Mouse (Mus musculus): ENCODE measurements around the gene Adipor2. TPM values are rescaled to one million over a fixed set of nuclear protein-coding genes. Genes with fewer than 3 reads are reported as not detected.
"Not testable (repeated sequence)": the region's sequence is repeated elsewhere in the genome, so short reads cannot be mapped to it uniquely, and the experiment has no call there.

Adipor2 gene
- total RNA-seq (2014; fragmentation: Nextera tagmentation) (34.1 and 37.1 TPM in 2 replicates), total RNA-seq (2017) (65.9 and 73.1 TPM in 2 replicates)

DNA sequence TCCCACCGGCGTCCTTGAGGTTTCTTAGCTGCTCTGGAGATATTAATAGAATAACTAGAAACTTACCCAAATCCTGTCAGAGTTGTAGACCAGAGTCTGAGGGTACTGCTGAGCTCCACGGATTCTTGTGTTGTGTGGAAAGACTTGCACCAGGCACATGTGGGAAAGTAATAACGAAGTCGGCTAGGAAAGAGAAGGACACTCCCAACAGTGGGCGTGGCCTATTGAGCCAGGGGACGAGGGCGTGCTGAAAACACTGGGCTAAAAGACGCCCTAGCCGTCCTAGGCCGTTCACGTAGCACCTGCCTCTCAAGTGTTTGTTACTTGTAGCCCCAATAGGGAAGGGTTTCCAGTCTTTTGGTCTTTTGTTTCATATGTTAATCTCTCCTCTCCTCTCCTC lies at the start of gene Adipor2:
Adipor2 (minus strand) TSS at position 351 of the 400 bp plus-strand sequence.
- peak; percentile 95 for ATAC-seq (replicated peaks; ENCODE audit: low FRiP score, low TSS enrichment, poor library complexity, severe bottlenecking)

DNA sequence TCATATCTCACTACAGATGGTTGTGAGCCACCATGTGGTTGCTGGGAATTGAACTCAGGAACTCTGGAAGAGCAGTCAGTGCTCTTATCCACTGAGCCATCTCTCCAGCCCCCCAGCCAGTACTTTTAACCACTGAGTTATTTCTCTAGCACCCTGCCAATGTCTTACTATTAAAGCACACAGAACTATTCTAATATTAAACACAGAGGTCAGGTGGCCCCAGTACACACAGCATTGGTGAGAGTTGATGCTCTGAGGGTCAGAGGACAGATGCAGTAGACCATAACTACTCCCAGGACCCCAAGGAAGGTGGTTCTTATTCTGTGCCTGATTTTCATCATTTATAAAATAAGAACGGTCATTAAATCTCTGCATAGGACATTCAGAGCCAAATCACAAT lies 48.7 kb upstream of the Adipor2 start:
- no peak for ATAC-seq (replicated peaks; ENCODE audit: low FRiP score, low TSS enrichment, poor library complexity, severe bottlenecking)

DNA sequence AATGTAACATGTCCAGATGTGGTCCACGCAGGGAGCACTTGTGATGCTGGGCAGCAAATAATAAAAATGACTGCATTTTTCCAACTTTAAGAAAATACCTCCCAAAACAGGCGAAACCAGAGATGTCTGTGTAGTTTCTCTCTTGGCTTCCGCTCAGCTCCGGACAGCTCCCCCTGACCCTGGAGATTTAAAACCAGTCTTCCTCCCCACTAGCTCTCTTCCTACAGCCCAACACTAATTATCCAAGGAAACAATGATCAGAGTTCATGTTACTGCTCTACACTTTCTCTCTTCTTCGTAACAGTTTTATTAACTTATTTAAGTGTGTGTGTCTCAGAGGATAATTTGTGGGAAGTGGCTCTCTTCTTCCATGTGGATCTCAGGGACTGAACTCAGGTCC lies 42.9 kb upstream of the Adipor2 start:
- no peak for ATAC-seq (replicated peaks; ENCODE audit: low FRiP score, low TSS enrichment, poor library complexity, severe bottlenecking)

DNA sequence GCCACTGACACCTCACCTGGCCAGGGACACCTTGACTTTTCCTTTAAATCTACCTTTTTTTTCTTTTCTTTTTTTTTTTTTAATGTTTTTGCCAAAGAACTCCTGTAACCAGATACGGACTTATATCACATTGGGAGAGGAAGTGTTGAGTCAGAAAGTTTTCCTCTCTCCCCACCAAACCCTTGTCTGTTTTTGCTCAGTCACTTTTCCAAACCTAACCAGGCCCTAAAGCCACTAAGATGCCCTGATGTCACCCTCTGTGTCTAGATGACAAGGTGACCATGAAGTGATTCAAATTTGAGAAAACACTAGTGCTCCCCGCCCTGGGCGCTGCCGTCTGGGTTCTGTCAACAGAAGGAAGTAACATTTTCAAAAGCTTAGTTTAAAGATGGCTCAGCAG lies 41.5 kb upstream of the Adipor2 start:
- ATAC-seq (replicated peaks; ENCODE audit: low FRiP score, low TSS enrichment, poor library complexity, severe bottlenecking) = no peak

DNA sequence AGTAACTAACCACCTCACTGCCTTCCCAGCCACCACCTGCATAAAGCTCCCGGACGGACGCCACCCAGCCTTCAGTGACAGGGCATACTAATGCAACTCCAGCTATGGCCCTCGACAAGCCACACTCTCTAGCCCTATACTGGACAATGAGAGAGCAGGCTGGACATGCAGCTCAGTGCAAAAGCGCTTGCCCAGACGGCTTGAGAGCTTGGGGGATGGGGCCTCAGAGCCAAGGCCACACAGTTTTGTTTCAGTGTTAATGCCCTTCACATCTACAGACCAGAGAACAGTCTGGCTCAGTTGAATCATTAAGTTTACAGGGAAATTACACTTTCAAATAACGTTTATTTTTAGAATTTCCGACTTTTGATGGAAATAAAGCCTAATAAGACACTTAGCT lies 40.7 kb upstream of the Adipor2 start:
- ATAC-seq (replicated peaks; ENCODE audit: low FRiP score, low TSS enrichment, poor library complexity, severe bottlenecking) = no peak

DNA sequence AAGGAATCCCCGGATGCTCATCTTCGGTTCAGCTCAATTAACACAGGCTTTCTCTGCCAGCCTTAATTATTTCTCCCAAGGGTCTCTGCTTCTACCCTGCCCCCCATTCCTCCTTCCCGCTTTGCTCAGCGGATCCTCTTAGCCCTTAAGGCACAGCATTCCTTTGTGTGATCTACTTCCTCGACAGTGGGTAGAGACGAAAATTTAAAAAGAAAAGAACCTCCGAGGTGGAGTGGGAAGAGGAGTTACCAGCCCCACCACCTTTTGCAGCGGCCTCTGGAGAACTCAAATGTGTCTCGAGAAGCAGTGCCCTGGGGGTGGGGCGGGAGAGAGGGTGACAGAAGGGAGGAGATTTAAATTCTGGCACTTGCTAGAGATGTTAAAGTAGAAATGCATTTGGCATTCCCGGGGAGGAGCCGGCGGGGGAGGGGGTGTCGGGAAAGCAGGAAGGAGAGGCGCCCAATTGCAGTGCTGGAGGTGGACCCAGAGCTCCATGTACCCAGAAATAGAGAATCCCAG lies 34.5 kb upstream of the Adipor2 start:
- no peak for ATAC-seq (replicated peaks; ENCODE audit: low FRiP score, low TSS enrichment, poor library complexity, severe bottlenecking)

DNA sequence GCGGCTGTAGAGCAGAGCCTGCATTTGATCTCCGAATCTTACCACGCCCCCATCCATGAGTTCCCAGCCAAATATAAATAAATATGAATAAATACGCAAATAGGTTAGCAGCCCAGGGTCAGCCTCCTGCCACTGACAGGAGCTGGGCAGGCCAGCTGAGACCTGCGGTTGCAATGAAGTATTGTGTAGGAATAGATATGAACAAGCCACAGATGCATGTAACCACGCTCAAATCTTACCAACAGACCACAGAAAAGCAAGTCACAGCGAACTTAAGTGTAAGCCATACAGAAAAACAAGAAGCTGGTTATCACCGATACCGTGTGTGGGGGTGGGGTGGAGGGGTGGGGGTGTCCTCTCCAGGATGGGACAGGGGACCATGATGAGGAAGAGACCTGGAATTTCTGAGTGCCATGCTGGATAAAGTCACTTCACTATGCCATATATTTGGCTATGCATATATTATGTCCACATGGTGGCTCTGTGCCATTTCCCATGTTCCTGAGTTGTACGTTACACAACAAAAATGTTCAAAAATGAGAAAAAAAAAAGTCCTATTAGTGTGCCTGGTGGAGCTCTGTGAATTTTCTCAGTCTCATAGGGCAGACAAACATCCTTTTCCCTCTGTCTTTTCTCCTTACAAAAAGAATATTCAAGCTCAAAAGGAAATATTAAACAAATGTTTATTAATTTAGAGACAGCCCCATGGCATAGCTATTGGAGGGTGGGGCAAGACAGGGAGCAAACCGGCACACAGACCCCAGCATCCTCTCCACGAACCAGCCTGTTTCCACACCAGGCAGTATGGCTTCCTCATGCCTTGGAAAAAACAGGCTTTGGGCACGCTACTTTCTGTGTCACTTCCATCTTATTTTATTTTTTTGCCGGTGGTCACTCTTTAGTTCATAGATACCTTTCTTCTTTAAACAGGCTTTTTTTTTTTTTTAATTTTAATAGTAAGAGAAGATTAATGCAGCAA lies 33.8 kb upstream of the Adipor2 start:
- ATAC-seq (replicated peaks; ENCODE audit: low FRiP score, low TSS enrichment, poor library complexity, severe bottlenecking) = peak; percentile 77

DNA sequence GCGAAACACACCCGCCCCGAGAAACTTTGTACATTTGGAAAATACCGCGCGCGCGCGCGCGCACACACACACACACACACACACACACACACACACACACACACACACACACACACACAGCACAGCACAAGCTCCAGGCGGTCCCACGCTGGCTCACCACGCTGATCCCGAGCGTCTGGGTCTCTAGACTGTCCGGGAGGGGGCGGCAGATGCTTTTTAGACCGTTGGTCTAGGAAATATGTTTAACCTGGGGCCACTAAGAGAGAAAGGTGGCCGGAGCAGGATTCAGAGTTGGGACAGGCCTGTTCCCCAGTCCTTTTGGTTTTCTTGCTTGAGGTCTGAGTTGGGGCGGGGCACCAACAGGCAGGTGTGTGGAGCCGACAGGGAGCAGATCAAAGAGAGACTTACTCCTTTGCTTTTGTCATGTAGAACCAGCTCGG lies 31.6 kb upstream of the Adipor2 start:
- no peak; the same call in 1 of the 2 replicates for ATAC-seq (replicated peaks; ENCODE audit: low FRiP score, low TSS enrichment, poor library complexity, severe bottlenecking)

DNA sequence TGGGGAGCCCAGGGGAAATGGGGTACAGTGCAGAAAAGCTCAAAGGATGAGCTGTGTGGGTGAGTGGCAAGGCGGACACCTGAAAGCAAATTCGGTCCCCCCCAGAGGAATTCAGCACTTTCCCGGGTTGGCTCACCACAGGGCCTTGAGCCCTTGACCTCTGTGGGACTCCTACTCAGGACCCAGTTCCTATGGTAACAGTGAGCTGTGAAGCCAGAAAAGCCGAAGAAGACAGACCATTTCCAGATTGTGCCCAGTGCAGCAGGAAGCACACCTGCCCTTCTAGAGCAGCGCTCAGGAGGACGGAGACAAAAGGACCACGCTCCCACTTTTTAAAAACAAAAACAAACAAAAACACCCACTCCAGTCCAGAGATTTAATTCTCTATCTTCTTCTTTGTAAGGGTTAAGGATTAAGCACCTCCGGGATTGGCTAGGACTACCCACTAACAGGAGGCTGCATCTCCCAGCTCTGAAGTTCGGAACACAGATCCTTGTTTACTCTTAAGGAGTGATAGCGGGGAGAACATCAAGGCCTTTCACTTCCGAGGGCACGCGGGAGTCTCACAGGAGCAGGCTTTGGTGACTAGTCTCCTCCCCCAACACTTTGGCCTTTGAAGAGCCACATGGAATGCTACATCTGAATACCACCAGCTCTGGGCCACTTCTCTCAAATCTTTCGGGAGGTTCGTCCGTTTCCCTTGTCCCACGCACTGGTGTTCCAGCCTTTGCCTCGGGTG lies 31.0 kb upstream of the Adipor2 start:
- no peak for ATAC-seq (replicated peaks; ENCODE audit: low FRiP score, low TSS enrichment, poor library complexity, severe bottlenecking)

DNA sequence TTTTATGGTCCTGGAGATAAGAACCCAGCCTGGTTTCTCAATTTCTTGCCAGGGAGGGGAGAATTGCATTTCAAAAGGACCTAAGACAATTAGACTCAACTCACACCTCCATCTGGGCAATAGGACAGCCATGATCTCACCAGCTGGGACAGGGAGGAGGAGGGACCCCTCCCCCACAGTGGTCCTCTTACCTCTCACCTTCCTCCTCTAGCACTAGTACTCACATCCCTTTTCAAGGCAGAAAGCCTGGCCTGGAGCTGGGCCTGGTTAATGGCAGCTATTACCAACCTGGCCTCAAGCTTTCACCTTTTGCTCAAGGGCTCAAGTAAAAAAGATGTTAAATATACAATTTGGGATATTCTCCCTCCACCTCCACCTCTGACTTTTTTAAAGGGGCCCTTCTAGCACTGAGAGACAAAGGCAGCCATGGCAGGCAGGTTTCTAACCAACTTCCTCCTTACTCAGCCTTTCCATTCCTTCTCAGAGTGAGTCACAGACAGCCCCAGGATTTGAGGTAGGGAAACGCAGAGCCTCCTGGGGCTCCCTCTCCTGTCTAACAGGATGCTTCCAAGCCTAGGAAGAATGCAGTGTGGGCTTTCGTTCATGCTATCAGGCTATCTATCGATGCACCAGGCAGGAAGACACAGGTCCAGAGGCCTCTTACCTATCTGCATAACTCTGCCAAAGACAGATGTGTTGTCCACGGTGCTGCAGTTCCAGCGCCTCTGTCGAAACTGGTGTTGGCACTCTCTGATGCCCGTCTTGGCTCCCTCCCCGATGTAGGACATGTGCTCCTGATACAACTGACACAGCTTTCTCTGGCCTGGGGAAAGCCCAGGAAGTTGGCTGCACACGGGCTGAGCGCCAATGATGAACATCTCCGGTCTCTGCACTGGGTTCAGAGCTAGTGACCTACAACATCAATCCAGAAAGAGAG lies 28.4 kb upstream of the Adipor2 start:
- ATAC-seq (replicated peaks; ENCODE audit: low FRiP score, low TSS enrichment, poor library complexity, severe bottlenecking) = no peak

DNA sequence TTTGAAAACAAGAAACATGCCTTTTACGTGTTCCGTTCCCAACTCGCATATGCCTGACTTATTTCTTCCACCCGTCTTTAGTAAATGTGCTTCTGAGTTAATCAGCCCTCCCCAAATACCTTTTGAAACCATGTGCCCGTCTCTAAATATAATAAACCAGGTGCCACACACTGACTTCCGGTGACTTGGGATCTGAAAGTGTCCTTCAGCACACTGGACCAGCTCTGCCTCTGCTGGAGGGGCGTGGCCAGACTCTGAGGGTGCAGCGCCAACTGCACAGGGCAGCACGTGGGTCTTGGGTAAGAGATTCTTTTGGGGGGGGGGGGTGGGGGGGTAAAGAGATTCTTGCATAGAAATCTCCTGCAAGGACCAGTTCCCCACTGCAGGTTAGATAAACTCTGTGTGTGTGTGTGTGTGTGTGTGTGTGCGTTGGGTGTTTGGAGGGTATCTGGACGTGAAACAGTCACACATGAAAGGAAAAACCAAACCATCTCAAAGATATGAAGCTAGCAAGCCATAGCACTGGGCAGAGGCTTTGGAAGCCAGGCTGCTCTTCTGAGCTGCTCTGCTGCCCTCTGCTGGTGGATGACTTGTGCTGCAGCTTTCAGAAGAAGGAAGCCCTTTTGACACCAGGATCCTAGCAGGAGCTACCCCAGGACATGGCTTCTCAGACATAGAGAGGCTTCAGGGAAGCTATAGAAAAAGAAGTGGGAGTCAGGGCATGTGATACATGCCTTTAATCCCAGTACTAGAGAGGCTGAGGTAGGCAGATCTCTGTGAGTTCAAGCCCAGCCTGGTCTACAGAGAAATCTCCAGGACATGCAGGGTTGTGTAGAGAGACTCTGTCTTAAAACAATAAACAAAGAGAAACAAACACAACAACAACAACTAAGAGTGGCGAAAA lies 26.5 kb upstream of the Adipor2 start:
- peak; percentile 77 for ATAC-seq (replicated peaks; ENCODE audit: low FRiP score, low TSS enrichment, poor library complexity, severe bottlenecking)

DNA sequence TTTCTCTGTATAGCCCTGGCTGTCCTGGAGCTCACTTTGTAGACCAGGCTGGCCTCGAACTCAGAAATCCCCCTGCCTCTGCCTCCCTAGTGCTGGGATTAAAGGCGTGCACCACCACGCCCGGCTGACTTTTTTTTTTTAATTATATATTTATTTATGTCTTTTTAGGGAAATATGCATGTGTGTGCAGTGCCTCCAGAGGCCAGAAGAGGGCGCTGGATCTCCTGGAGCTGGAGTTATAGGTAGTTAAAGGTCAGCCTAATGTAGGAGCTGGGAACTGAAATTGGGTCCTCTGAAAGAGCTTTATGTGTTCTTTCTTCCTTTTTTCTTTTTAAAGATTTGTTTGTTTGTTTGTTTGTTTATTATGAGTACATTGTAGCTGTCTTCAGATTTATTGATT lies 25.2 kb upstream of the Adipor2 start:
- not testable (repeated sequence) for ATAC-seq (replicated peaks; ENCODE audit: low FRiP score, low TSS enrichment, poor library complexity, severe bottlenecking)

DNA sequence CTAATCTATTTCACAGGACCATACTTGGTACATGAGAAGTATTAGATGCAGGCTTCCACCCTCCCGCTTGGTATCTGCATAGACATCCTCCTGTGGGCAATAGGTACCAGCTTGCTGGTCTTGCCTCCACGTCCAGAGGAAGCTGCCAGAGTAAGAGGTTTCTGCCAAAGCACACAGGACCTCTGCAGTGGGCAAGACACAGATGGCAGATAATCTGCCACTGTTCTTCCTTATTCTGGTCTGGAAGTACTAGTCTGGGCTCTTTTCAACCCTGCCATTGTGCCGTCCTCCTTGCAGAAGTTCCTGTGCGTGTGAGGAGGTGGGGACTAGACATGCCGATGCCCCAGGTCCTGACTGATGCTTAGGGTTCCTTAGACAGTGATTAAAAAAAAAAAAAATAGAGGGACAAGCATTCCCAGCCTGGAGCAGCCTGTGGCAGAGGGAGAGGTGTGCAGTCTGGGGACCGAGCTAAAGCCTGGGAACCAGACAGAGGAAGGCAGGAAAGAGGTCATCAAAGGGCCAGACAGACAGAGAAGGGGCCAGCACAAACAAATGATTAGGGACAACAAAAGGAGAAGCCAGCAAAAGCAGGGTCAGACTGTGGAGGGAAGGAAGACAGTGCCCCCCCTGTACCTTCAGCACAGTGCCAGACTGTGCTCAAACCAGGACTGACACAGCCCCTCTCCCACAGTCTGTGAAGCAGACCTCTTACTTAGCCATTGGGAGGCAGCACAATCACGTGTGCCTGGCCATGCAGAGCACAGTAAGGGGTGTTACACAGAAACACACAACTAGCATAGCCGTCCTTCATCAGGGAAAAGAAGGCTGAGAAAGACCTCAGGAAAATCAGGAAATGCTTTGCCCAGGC lies 20.6 kb upstream of the Adipor2 start:
- ATAC-seq (replicated peaks; ENCODE audit: low FRiP score, low TSS enrichment, poor library complexity, severe bottlenecking) = peak; percentile 21; the same call in 1 of the 2 replicates

DNA sequence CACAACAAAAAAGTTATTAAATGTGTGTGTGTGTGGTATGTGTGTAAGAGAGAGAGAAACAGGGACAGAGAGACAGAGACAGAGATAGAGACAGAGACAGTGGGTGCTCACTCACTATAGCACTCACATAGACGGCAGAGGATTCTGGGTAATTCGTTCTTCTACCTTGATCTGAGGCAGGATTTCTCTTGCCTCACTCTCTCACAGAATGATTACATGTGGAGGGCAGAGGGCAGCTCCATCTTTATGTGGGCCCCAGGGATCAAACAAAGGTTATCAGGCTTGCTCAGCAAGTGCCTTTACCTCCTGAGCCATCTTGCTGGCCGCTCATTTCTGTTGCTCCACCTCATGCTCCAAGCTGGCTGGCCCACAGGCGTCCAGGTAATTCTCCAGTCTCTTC lies 16.9 kb upstream of the Adipor2 start:
- ATAC-seq (replicated peaks; ENCODE audit: low FRiP score, low TSS enrichment, poor library complexity, severe bottlenecking) = no peak

DNA sequence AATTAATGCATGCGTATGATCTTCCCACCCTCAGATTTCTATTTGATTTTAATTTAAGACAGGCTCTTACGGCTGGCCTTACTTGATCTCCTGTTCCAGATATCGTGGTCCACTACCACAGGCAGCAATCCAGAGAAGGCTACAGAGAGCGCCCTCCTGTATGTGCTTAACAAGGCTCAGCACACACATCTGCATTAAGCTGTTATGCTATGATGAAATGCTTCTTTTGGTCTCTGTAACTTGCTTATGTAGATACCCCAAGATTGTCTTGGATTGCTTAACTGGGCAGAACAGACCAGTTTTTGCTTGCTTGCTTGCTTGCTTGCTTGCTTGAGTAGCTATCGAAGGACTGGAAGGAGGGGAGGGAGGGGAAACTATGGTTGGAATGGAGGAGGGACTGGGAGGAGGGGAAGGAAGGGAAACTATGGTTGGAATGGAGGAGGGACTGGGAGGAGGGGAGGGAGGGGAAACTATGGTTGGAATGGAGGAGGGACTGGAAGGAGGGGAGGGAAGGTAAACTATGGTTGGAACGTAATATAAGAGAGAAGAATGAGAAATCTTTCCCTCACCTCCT lies 14.3 kb upstream of the Adipor2 start:
- no peak for ATAC-seq (replicated peaks; ENCODE audit: low FRiP score, low TSS enrichment, poor library complexity, severe bottlenecking)

DNA sequence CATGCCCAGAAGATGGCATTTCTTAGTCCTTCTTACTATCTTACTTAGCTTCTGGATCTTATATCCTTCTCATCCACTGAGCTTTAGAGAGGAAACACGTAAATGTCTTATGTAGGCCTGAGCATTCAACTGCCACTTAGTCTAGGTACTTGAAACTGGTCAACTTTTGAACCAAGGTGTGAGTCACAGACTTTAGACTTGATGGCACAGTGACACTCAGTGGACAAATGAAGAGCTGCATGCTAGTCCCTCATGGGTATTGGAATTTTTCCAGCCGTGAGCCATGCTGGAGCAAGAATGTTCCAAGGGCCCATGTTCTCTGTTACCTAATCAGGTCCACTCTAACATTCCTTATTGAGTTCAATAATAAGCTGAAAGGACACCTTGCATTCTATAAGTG lies 13.0 kb upstream of the Adipor2 start:
- ATAC-seq (replicated peaks; ENCODE audit: low FRiP score, low TSS enrichment, poor library complexity, severe bottlenecking) = peak; percentile 72

DNA sequence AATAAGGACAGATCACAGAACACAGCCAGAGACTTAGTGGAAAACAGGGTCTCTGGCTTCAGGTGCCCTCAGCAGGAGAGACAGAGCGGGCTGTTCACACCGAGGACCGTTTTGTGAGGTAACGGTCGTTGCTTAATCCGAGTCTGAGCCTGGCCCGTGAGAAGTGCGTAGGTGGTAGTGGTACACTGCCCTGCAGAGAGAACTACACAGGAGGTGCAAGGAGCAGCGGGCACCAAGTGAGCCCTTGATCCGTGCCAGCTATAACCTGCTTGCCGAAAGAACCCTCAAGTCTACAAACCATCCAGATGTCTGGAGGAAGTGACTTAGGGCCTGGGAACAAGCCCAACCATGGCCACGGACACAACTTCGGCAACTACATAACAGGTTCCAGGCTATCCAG lies 11.8 kb upstream of the Adipor2 start:
- ATAC-seq (replicated peaks; ENCODE audit: low FRiP score, low TSS enrichment, poor library complexity, severe bottlenecking) = no peak
